Mouse (Mus musculus) activated CD4-positive, CD25-positive, alpha-beta regulatory T cell, adult 4 months (primary cell): ENCODE results near the gene Ncor2. TPM values are rescaled to one million over a fixed set of nuclear protein-coding genes. Genes with fewer than 3 reads are reported as not detected.
A peak's percentile ranks its signal among the peaks of the same experiment; 100 is the strongest.

Source experiments
- ATAC-seq: one replicate; pipeline ENCODE4 v1.8.0; 2017
- polyA plus RNA-seq, 2 experiments: library from polyadenylated mRNA; unstranded; fragments of 100-300 nt; shearing (Covaris generic); gene quantifications; one replicate each; pipeline ENCODE4 v1.2.1; 2017

Ncor2 gene
- polyA plus RNA-seq, 2 experiments from 2014 or later = 2.9 to 8.0 TPM

DNA sequence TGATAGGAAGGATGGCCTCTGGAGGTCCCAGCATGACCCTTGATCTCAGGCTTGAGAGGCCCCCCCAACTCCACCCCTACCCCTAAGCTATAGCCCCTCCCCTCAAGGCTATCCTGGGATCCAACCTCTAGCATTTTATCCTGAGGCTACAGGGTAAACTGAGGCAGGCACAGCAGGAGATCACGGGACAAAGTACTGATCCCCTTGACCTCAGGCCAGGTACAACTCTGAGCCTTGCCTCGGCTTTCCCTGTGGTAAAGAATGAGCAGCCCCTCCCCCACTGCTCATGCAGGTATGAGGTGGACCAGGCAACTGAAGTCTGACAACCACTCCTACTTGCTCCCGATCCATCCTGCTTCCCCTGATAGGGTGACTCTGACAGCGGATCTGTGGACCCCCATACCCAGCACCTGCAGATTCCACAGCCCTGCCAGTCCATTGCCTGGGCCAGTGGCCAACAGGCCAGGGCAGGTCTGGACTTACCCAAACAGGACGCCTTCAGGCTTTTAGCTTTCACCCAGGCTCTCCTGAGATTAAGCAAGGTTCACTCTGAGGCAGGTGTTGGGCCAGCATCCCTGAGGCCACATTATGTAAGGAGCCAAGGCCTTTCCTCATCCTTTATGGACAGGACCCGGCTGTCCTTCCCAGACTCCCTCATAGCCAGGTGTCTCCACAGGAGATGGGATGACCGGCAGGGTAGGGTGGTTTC, 11.2 kb upstream of the Ncor2 start:
- ATAC-seq = no peak

DNA sequence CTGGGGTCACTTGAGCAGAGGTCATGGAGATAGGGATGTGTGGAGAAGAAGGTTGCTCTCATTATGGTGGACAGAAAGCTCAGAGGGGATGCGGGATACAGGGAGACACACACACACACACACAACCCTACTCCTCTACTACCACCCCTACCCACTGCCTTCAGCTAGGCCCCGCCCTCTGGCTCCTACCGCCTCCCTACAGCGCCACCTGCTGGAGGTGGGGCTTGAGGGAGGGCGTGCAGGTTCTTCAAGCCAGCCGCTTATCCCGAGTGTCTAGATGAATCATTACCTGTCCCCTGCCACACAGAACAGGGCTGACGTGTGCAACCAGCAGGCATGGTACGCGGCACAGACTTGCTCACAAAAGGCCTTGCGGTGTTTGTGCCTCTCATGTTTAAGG, 10.6 kb upstream of the Ncor2 start:
- ATAC-seq = peak; percentile 57

DNA sequence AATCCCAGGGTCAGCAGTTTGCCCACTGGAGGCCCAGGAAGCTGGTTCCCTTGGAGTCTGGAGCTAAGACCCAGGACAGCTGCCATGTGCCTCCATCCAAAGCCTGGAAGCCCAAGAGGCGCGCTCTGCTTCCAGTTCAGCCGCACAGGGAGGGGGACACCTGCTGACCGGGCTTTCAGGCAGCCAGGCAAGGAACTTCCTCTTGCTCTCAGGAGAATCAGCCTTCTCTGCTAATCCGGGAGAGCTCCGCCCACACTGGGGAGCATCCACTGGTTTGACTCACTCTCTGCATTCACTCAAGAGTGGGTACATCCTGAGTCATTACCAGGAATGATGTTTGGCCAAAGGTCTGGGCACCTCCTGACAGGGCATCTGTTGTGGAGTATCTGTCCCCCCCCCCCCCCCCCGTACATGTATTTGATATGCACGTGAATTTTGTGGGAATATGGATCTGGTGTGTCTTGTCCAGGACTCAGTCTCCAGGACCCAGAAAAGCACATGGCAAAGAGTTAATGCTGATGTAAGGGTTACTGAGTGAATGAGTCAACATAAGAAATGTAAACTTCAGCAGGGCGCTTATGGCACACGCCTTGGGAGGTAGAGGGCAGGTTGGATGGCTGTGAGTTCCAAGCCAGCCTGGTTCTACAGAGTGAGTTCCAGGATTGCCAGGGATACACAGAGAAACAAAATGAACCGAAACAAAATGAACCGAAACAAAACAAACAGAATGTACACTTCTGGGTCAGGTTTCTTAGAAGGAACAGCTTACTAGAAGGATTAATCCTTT, 10.0 kb upstream of the Ncor2 start:
- no peak for ATAC-seq

DNA sequence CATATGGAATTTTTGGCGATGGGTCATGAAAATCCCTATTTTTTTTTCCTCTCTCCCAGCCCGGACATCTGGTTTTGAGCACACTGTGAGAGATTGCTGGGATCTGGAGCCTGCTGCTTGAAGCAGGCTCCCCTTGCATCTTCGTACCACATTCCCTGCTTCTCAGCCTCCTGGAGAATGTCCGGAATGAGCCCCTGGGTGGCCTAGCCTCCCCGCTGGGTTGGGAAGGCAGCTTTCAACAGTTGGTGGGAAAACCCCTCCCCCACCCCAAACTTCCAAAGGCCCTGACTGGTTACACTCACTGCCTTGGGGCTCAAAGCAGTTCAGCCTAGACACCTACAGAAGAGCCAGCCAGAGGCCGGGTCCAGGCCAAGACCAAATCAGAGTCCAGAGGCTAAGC, 5.8 kb upstream of the Ncor2 start:
- ATAC-seq = no peak

DNA sequence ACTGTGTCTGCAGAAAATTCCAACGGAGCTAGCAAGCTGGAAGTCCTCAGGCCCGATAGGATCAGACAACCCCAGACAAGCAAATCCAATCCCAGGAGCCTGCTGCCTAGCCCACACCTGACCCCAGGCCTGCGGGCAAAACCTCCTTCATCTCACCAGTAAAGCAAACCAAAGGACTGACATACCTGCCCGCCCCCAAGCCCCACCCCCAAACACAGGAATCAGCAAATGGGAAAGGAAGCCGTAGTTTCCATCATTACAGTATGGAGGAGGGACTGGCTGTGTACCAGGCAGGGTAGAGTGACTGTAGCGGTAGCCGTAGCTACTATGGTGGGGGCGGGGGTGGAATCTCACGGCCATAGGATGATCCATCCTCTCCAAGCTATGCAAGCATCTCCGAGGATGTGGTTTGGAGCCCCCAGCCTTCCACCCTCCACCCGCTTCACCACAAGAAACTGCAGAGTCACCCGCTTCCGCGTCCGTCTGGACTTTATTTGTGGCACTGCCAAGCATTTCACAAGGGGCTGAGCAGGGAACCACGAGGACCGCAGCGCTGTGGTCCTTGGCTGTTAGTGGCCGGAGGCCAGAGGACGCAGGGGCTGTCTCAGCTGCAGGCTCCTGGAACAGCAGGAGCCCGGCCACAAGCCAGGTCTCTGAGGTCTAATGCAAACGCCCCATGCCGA, 4.4 kb upstream of the Ncor2 start:
- no peak for ATAC-seq

DNA sequence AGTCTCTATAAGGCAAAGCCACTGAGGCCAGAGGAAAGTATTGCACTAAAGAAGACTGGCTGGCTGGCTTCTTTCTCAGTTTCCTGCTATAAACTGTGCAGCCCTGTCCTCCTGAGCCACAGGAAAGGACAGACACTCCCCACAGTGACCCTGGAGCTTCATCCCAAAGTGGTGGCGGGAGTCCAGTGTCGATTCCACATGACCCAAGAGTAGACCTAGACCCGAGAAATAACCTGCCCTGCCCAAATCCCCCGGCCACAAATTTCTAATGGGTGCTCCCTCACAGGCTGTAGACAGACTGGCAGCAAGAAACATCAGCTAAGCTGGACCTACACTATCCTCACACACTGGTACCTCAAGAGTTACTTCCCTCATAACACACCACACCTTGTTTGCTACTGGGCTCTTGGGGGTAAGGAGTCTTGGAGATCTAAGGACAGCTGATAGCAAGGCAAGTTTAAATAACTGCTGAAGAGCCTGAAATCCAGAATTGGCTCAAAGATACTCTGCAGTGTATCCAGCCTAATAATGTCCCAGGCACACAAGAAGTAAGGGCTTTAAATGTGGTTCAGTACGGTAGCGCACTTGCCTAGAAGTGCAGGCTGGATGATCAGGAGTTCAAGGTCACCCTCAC, 1.7 kb upstream of the Ncor2 start:
- no peak for ATAC-seq

DNA sequence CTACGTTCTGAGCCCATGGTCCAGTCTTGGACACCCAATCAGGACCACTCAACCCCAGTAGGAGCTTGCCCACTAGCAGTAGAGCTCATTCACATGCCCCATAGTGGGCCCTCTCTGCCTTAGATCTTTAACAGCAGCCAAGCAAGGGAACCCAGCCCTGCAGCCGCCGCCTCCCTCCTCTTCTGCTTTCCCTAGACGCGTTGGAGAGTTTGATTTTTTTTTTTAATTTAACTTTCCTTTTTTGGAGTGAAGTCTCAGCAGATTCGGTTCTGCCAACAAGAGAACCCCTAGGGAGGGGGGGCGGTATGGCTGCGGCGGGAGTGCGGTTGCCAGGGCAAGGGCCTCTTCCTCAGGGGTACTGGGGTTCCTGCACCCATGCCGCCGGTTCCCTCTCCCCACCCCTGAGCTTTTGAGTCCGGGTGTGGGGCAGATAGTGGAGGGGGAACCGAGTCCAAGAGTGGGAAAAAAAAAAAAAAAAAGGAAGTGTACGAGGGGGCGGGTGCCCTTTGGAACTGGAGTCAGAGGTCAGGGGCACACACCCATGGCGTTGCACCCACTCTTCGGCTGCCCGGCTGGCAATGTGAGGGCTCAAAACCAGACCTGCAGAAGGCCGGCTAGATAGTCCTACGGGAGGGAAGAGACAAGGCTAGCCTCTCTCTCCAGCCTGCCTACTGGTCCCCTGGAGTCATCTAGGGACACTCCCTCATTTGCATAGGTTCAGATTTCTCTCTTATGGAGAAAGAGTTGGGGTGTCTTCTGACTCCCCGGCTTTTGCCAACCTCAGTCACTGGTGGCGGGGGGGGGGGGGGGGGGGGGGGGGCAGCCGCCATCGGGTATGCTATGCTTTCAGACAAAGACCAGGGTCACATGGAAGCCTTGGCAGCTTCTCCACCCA, 963 bp upstream of the Ncor2 start:
- ATAC-seq = peak; percentile 19

DNA sequence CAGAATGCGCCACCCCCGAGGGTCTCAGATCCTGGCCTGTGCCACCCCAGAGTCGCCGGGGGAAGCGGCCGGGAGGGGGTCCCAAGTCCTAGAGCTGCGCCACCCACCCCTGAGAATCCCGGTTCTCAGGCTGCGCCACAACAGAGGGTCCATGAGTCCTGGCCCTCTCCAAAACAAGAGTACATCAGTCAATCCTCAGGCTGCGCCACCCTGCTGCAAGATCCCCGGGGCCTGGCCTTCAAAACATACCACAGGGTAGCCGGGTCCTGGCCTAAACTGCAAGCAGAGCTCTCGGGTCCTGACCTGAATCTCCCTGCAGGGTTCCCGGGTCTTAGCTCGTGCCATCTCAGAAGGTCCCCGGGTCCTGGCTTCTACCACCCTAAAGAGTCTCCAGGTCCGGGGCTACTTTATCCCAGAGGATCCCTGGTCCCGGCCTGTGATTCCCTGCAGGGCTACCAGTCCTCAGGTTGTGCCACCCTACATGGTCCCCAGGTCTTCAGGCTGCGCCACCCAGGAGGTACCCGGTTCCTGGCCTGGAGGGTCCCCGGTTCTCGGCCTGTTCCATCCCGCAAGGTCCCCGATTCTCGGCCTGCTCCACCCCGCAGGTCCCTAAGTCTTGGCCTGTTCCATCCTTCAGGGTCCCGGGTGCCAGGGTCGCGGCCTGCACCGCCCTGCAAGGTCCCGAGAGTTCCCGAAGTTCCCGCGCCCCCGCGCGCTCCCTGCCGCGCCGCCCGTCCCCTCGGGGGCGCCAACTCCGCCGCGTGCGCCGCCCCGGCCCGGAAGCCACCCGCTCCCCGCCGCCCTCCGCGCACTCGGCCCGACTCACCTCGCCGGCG, 630 bp downstream of the Ncor2 start:
- ATAC-seq = no peak

DNA sequence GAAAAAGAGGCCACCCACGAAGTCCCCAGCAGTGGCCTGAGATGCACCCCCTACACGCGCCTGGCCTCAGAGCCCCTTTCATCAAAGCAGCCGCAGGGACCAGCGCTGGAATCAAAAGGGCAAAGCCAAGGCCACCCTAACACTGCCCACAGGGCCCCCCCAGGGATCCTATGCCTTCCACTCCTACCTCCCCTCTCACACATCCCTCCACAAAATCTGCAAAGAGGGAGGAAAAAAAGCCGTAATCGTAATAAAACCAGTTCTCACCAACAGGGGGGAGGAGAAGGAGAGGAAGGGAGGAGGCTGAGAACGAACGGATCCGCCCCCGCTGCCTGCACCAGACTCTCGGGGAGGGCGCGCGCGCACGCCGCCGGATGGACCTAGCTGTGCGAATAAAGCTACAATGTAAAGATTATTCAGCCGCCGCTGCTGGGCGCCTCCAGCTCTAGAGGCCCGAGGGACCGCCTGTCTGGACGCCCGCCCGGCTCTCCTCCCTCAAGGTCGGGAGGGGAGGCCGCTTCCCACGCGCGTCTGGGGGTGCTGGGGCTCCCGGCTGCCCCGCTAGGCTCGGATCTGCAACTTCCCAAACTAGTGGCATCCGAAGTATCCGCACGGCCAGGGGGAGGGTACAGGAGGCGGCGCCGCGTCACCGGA, 1.4 kb downstream of the Ncor2 start:
- ATAC-seq = peak; percentile 75

DNA sequence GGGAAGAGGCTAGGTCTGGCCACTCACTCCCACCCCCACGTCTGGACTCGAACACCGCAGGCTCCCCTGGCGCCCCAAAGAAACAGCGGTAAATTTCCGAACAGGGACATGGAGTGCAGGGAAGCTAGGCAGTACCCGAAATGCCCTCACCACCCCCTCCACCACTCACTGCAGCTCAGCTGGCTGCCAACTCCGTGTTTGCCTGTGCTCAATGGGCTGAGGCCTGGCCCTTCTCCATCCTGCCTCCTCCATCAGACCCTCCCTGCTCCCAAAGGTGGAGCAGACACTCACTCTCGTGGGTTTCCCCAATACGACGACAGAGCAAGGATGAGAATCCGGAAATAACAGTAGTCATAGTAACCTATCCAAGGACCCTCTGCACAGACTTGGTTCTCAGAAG, 2.2 kb downstream of the Ncor2 start:
- ATAC-seq = no peak

DNA sequence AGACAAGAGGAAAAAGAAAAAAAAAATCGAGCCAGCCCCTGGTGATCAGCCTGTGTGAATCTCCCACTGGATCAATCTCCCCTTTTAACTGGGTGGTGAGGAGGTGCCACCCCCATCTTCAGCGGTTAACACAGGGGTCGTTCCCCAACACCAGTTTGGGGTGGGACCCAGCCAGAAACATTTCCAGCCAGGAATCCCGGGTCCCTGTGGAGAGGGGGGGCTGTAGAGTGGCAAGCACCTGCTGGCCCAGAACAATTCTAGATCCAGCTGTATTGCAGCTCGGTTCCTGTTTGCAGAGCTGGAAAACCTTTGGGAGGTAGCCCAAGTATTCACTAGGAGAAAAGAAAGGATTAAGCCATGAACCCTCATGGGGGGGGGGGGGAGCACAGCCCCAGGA, 2.7 kb downstream of the Ncor2 start:
- no peak for ATAC-seq

DNA sequence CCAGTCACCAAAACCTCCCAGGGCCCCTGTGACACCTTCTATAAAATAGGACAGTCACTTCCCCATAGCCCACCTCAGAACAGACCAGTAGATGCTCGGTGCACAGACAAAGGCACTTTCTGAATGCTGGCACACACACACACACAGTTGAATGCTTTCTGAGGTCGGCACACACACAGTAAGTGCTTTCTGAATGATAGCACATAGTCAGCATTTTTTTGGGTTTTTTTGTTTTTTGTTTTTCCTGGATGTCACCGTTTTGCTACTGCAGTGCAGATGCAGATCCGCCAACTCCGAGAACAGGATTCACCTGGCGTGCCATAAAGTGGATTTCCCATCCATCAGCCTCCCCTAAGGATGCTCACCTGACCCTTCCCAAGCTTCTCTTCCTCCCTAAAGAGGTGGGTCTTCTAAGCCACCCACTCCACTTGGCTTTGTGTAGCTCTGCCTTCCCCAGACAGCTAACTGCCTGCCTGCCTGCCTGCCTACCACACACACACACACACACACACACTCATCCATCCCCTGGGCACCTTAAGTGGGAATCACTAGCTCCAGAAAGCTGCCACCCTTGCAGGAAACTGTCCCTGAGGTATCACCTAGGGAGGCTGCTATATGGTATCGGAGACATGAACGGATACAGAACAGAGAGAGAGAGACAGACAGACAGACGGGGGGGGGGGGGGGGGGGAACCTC, 3.2 kb downstream of the Ncor2 start:
- no peak for ATAC-seq

DNA sequence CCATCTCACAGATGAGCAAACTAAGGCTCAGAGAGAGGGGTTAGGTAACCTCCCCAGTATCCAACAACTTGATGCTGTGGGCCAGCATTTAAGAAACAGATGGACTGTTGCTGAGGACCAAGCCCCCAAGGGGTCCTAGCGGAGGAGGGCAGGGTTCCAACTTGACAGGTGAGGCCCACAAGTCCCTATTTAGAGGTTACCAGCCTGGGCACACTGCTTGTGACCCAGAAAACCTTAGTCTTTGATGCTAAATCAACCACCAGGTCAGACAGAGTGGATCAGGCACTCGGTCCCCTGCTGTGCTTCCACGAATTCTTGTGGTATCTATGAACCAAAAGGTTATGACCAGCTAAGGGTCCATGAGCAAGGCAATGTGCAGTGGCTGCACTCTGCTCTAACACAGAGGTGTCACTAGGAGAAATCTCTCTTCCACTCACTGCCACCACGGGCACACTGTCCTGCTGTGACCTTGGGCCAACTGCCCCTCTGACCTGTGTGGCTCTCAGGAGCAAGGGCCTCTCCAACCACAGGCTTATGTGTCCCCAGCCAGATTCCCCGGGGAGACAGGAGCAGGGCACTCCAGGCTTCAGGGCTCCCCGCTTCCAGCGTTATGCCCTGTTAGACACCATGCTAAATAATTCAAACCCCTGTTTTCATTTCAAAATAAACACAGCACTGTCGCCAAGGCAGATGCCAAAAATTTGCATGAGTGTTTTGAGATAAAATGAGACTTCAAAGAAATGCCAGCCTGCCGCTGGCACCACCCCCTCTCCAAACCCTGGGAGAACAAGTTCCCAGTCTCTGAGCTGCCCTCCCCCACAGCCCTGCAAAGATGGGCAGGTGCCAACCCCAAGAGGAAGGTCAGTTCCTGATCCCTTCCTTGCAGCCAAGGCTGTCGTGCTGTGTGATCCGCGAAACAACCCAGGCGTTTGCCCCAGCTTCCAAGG, 4.0 kb downstream of the Ncor2 start:
- ATAC-seq = no peak

DNA sequence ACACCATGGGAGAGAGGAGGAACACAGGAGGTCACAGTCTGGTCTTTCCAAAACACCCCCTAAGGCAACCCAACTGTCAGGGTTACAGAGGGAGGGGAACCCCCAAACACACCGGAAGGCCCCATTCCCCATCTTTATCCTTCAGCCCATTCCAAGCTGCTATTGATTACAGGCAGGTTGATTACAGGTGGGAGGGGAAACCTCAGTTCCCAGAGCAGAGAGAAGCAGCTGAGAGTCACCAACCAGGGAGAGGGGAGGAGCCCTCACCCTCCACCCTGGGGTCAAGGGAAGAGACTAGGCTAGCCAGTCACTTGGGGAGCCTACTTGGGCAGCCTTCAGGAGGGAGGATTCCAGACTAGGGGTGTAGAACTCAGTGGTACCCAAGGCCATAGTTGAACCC, 5.2 kb downstream of the Ncor2 start:
- ATAC-seq = no peak

DNA sequence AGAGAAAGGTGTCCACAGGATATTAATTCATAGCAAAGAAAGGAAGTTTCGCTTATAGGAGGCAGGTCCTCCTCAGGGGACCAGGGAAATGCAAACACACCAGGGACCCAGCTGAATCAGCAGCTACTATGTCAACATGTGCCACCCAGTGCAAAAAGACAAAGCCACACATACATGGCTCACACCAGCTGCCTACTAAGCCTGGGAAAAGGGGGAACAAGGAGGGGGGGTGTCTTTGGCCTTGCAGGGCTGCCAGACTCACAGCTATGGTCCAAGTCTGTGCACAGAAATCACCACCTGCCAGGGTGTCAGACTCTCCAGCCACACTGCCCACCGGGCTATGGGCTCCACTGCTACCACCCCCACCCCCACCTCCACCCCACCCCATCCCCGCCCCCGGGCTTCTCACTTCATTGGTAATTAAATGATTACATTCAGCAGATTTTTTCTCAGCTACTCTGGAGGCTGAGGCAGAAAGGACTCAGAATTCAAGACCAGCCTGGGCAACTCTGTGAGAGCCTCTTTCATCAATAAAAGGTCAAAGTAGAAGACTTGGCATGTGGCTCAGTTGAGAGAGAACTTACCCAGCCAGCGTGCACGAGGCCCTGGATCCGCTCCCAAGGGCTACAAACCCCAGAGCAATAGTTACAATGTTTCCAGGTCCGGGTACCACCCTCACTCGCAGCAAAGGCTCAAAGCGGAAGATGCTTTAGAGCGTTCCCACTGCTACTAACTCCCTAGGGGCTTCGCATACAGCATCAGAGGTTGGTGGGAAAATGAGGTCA, 6.0 kb downstream of the Ncor2 start:
- no peak for ATAC-seq

DNA sequence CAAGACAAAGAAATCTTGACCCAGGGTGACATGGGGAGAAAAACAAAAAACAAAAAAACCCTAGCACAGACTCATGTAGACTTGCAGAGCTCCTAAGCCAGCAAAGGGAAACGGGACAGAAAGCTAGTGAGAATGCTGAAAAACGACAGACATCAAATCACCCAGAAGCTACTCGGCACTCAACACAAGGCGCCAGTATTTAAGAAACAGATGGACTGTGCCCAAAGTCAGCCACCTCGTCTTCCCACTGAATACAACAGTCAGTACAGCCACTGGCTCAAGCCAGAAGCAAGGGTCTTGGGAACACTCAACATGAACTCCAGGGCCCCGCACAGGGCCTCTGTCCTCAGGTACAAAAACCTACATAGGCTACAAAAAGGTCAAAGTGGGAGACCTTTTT, 7.8 kb downstream of the Ncor2 start:
- no peak for ATAC-seq

DNA sequence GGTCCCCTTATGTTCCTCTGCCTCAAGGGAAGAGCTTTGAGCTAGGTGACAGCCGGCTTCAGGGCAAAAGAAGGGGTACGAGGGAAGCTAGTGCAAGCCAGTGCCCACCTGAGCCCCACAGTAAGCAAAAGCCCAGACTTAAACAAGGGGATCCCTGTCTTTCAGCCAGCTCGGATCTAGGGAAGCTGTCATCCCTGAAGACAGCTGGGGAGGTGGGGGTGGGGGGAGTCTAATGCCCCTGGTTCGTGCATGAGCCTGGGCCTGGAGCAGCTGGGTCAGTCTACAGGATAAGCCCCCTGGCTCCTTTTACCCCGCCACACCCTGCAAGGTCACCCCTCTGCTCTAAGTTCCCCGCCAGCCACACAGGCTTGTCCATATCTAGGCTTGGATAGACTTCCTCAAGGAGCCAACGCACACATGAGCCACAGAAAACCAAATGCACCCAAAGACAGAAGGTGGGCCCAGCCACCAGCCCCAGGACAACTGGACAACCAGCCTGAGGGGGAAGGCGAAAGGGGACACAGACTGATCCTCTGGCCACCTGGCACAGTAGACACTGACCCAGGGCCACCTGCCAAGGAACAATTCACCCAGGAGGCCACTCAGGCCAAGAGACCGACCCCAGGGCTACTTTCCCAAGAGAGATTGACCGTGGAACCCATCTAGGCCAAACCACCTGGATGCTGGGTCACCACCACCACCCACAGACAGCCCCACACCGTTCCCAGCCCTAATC, 8.7 kb downstream of the Ncor2 start:
- no peak for ATAC-seq
